ENCODE assay signal across 7 mouse cellular contexts in genomic region chr15:77305852-77306546, GRCm38 (mm10). TPM values are rescaled to one million over a fixed set of nuclear protein-coding genes. Genes with fewer than 3 reads are reported as not detected.
DNase-seq lines count a peak whose midpoint lies in the region; ATAC-seq and TF ChIP-seq lines count a peak whose summit lies in the region.

No protein-coding gene starts in this region.

- no peaks in the 10 kb centered on the region for H3K36me3 ChIP-seq in forebrain, embryonic 15.5 days
- H3K36me3 ChIP-seq in splenic B cell, adult 2 months (ENCODE audit: control insufficient read depth, insufficient read depth, low read length, poor library complexity, severe bottlenecking) = no peaks in the 10 kb centered on the region

- peaks cover 36% of the 10 kb centered on the region for H3K4me1 ChIP-seq in forebrain, embryonic 15.5 days

- intact Hi-C loops in heart, postnatal 36 days (cut with DNase I) = loop anchor here (2.0 to 5.0 kb wide), 3 partner anchors 29 to 79 kb away; no protein-coding TSS in a partner anchor

- peak overlapping the region; percentile 89 for H3K9ac ChIP-seq in forebrain, embryonic 15.5 days (replicated peaks)

- H3K4me3 ChIP-seq in forebrain, embryonic 15.5 days = peak overlapping the region; percentile 81

- no peak for TF ChIP-seq CTCF in Patski (IDR thresholded peaks at IDR 0.05)

- peak overlapping the region; percentile 97 for H3K27ac ChIP-seq in forebrain, embryonic 15.5 days (replicated peaks)

- under 1% methylated on average over 53 of the region's 54 CpGs for WGBS in forebrain, embryonic 15.5 days

- CTCF ChIA-PET in Patski (lab: Charles Lee) = interaction anchor here (1.3 to 1.8 kb wide), 2 partner anchors 14 to 53 kb away, joined by 3 to 8 read pairs; no protein-coding TSS in a partner anchor

- H3K4me2 ChIP-seq in forebrain, embryonic 15.5 days (replicated peaks) = peak overlapping the region; percentile 62

- POLR2A ChIA-PET in Patski (lab: Charles Lee) = interaction anchor here (0.6 to 1.8 kb wide), 4 partner anchors 10 to 314 kb away, joined by 3 to 5 read pairs (median 4); no protein-coding TSS in a partner anchor

- H3K9me3 ChIP-seq in forebrain, embryonic 15.5 days = no peaks in the 10 kb centered on the region

- peaks cover 4% of the 10 kb centered on the region for H3K27me3 ChIP-seq in Patski
- H3K27me3 ChIP-seq in forebrain, embryonic 15.5 days = no peaks in the 10 kb centered on the region
- peaks cover 1% of the 10 kb centered on the region; the same call in 1 of the 2 replicates for H3K27me3 ChIP-seq in splenic B cell, adult 2 months (ENCODE audit: control insufficient read depth, insufficient read depth, low read length, poor library complexity, severe bottlenecking)

- in situ Hi-C loops in Patski (cut with MboI; ENCODE audit: low pct_unique_long_range_greater_than_20kb) = no loop called here

- peak; percentile 20 for ATAC-seq in Patski
- ATAC-seq in forebrain, embryonic 15.5 days (replicated peaks) = peak; percentile 36

- peak; percentile 39 for DNase-seq in Patski (ENCODE audit: low read depth, low spot score)
- peak; percentile 34 for DNase-seq in cerebellum, adult 11 months
- DNase-seq in heart, postnatal 36 days = peak; percentile 37 to 54
- DNase-seq in layer of hippocampus, postnatal 10 days (ENCODE audit: low spot score in 2 of 2) = peak; percentile 43 to 52
- DNase-seq in lung, postnatal 36 days = peak; percentile 55
- peak; percentile 2 for DNase-seq in splenic B cell, adult 2 months (ENCODE audit: low read depth, low spot score)

RNA-seq across cellular contexts. Expression of gene Rbfox2, which starts 0.8 kb away (rescaled TPM):
- polyA plus RNA-seq in Patski (2021) = 53.2 TPM
- 173 and 183 TPM in 2 replicates for polyA plus RNA-seq in forebrain, embryonic 15.5 days (2015; fragmentation: Nextera tagmentation; extraction: Ambion mirVana)
- 100 to 1,000 TPM in 1 of 2 experiments, 10 to 100 TPM in 1; 91.7 to 107 TPM for total RNA-seq in heart, postnatal 36 days (2021)
- total RNA-seq in layer of hippocampus, postnatal 10 days (2021) = 100 to 1,000 TPM; 232 to 253 TPM

Comparison
In these comparisons a context has a peak if more than half of its experiments do, and no peak if none do; other contexts are left out.
1. Peak in every context shown above with its lines: DNase-seq, ATAC-seq, H3K4me3 ChIP-seq and H3K27ac ChIP-seq.
2. DNase-seq: peak in every context shown above with its lines; median percentile 55 in lung, postnatal 36 days; 48 in layer of hippocampus, postnatal 10 days; 46 in heart, postnatal 36 days; 39 in Patski; 34 in cerebellum, adult 11 months; 2 in splenic B cell, adult 2 months.